In the genomic region with DNA sequence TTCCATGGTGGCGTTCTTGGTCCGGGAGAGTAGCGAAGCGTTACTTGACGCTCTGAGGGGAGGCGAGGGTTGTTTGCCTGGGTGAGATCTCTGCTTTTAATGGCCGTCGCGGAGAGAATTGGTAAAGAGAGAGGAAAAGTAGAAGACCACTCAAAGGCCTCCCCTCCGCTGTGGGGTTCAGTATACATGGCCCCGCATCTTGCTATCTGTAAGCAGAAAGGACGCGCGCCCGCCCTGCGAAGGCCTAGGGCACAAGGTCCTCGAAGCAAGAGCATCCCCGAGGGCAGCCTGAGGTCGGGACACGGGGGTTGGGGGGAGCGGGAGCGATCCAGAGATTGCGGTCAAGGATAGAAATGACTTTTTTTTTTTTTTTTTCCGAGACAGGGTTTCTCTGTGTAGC, we compare ENCODE assay signal across 8 mouse cellular contexts. TPM values are rescaled to one million over a fixed set of nuclear protein-coding genes. Genes with fewer than 3 reads are reported as not detected.
DNase-seq lines count a peak whose midpoint lies in the region; ATAC-seq and TF ChIP-seq lines count a peak whose summit lies in the region.

No protein-coding gene starts in this region.

- H3K9me3 ChIP-seq in heart, postnatal 0 days (replicated peaks; ENCODE audit: control insufficient read depth, low read length) = no peaks in the 10 kb centered on the region
- no peaks in the 10 kb centered on the region for H3K9me3 ChIP-seq in liver, embryonic 13.5 days (replicated peaks)
- no peaks in the 10 kb centered on the region for H3K9me3 ChIP-seq in stomach, embryonic 16.5 days (replicated peaks; ENCODE audit: control insufficient read depth, low read length)

- H3K27me3 ChIP-seq in heart, postnatal 0 days (ENCODE audit: control insufficient read depth, insufficient read depth, low read length) = no peaks in the 10 kb centered on the region
- 0 out of 2 replicates have a peak, but pooled peaks cover 6% of the 10 kb centered on the region for H3K27me3 ChIP-seq in liver, embryonic 13.5 days
- no peaks in the 10 kb centered on the region for H3K27me3 ChIP-seq in stomach, embryonic 16.5 days (ENCODE audit: control insufficient read depth, insufficient read depth, low read length)

- no peak overlapping the region for H3K27ac ChIP-seq in heart, postnatal 0 days (ENCODE audit: low read depth)
- no peak overlapping the region for H3K27ac ChIP-seq in liver, embryonic 13.5 days
- H3K27ac ChIP-seq in stomach, embryonic 16.5 days (ENCODE audit: low read length) = no peak overlapping the region

- no peak overlapping the region for H3K9ac ChIP-seq in heart, postnatal 0 days (replicated peaks; ENCODE audit: low read depth, low read length)
- no peak overlapping the region for H3K9ac ChIP-seq in liver, embryonic 13.5 days
- H3K9ac ChIP-seq in stomach, embryonic 16.5 days (ENCODE audit: low read length) = 0 out of 2 replicates have a peak overlapping the region, but pooled peaks have one; percentile 36

- 70% methylated on average over 24 of the region's 24 CpGs for WGBS in heart, postnatal 0 days
- 66% methylated on average over 24 of the region's 24 CpGs for WGBS in liver, embryonic 13.5 days (ENCODE audit: insufficient replicate concordance)
- 73% methylated on average over 24 of the region's 24 CpGs for WGBS in stomach, embryonic 16.5 days

- H3K36me3 ChIP-seq in heart, postnatal 0 days (replicated peaks; ENCODE audit: control insufficient read depth, insufficient read depth, low read length) = peaks cover 13% of the 10 kb centered on the region
- peaks cover 17% of the 10 kb centered on the region for H3K36me3 ChIP-seq in liver, embryonic 13.5 days
- H3K36me3 ChIP-seq in stomach, embryonic 16.5 days (ENCODE audit: control insufficient read depth, insufficient read depth, low read length) = 0 out of 2 replicates have a peak, but pooled peaks cover under 1% of the 10 kb centered on the region

- ATAC-seq in heart, postnatal 0 days (ENCODE audit: insufficient read depth, low read depth) = no peak
- no peak for ATAC-seq in liver, embryonic 13.5 days (ENCODE audit: low read depth)
- ATAC-seq in stomach, embryonic 16.5 days (ENCODE audit: insufficient read depth, low FRiP score) = no peak

- TF ChIP-seq EP300 in heart, postnatal 0 days (IDR thresholded peaks at IDR 0.05; ENCODE audit: low read depth) = no peak

- 0 out of 2 replicates have a peak overlapping the region, but pooled peaks have one; percentile 50 for H3K4me3 ChIP-seq in heart, postnatal 0 days (ENCODE audit: low read depth, low read length)
- 0 out of 2 replicates have a peak overlapping the region, but pooled peaks have one; percentile 84 for H3K4me3 ChIP-seq in liver, embryonic 13.5 days (replicated peaks)
- H3K4me3 ChIP-seq in stomach, embryonic 16.5 days (replicated peaks; ENCODE audit: low read length) = peak overlapping the region; percentile 51

- peak; percentile 20 for DNase-seq in gastrocnemius, postnatal 10 days
- no peak for DNase-seq in gastrocnemius, adult 18-20 months (ENCODE audit: low spot score)
- peak; percentile 29 to 36 for DNase-seq in spleen, adult 18-20 months
- DNase-seq in spleen, adult 12 weeks (ENCODE audit: low spot score) = no peak
- DNase-seq in heart, postnatal 0 days (ENCODE audit: low spot score) = no peak
- DNase-seq in liver, embryonic 13.5 days = no peak
- no peak for DNase-seq in frontal cortex, postnatal 36 days (ENCODE audit: low spot score in 2 of 2)

- no peak for TF ChIP-seq CTCF in heart, postnatal 0 days (IDR thresholded peaks at IDR 0.05; ENCODE audit: low read depth)

- peaks cover 26% of the 10 kb centered on the region for H3K4me1 ChIP-seq in heart, postnatal 0 days (ENCODE audit: control insufficient read depth, insufficient read depth)
- H3K4me1 ChIP-seq in liver, embryonic 13.5 days (replicated peaks) = peaks cover 30% of the 10 kb centered on the region
- peaks cover 21% of the 10 kb centered on the region for H3K4me1 ChIP-seq in stomach, embryonic 16.5 days (ENCODE audit: control insufficient read depth, insufficient read depth, low read length)

- H3K4me2 ChIP-seq in heart, postnatal 0 days (ENCODE audit: low read depth, low read length) = peak overlapping the region; percentile 68
- H3K4me2 ChIP-seq in liver, embryonic 13.5 days = peak overlapping the region; percentile 99
- peak overlapping the region; percentile 74 for H3K4me2 ChIP-seq in stomach, embryonic 16.5 days (ENCODE audit: low read depth, low read length)

RNA-seq across cellular contexts. Expression of gene Zcwpw1, which starts 0.6 kb away (rescaled TPM):
- total RNA-seq in gastrocnemius, postnatal 10 days (2021) = 1 to 10 TPM; 2.0 to 3.1 TPM
- under 1 TPM; 0.14 to 0.26 TPM for total RNA-seq in gastrocnemius, adult 18-20 months (2021)
- total RNA-seq in heart, postnatal 0 days (2014; rRNA removed; ENCODE audit: low replicate concordance) = 1.4 and 8.7 TPM in 2 replicates
- polyA plus RNA-seq in heart, postnatal 0 days (2015; fragmentation: Nextera tagmentation; extraction: Ambion mirVana) = 2.2 and 3.6 TPM in 2 replicates
- 3.5 and 4.8 TPM in 2 replicates for polyA plus RNA-seq in liver, embryonic 13.5 days (2015; fragmentation: Nextera tagmentation; extraction: Ambion mirVana)
- 15.4 and 18.0 TPM in 2 replicates for polyA plus RNA-seq in stomach, embryonic 16.5 days (2015; fragmentation: Nextera tagmentation; extraction: Ambion mirVana)

RNA-seq across cellular contexts. Expression of gene Mepce, which starts 0.7 kb away (rescaled TPM):
- 10 to 100 TPM; 22.4 to 22.8 TPM for total RNA-seq in gastrocnemius, postnatal 10 days (2021)
- total RNA-seq in gastrocnemius, adult 18-20 months (2021) = 10 to 100 TPM; 24.1 to 26.1 TPM
- total RNA-seq in heart, postnatal 0 days (2014; rRNA removed; ENCODE audit: low replicate concordance) = 18.0 and 19.6 TPM in 2 replicates
- polyA plus RNA-seq in heart, postnatal 0 days (2015; fragmentation: Nextera tagmentation; extraction: Ambion mirVana) = 5.0 and 5.4 TPM in 2 replicates
- 4.5 and 4.9 TPM in 2 replicates for polyA plus RNA-seq in liver, embryonic 13.5 days (2015; fragmentation: Nextera tagmentation; extraction: Ambion mirVana)
- polyA plus RNA-seq in stomach, embryonic 16.5 days (2015; fragmentation: Nextera tagmentation; extraction: Ambion mirVana) = 7.4 and 8.2 TPM in 2 replicates

RNA-seq across cellular contexts. Expression of gene Ppp1r35, which starts 9.5 kb away (rescaled TPM):
- 10 to 100 TPM in 1 of 2 experiments, 1 to 10 TPM in 1; 9.8 to 13.5 TPM for total RNA-seq in gastrocnemius, postnatal 10 days (2021)
- 1 to 10 TPM; 6.2 to 7.7 TPM for total RNA-seq in gastrocnemius, adult 18-20 months (2021)
- total RNA-seq in heart, postnatal 0 days (2014; rRNA removed; ENCODE audit: low replicate concordance) = 24.0 and 24.5 TPM in 2 replicates
- 10.4 and 15.4 TPM in 2 replicates for polyA plus RNA-seq in heart, postnatal 0 days (2015; fragmentation: Nextera tagmentation; extraction: Ambion mirVana)
- polyA plus RNA-seq in liver, embryonic 13.5 days (2015; fragmentation: Nextera tagmentation; extraction: Ambion mirVana) = 17.8 and 20.1 TPM in 2 replicates
- 9.4 and 17.0 TPM in 2 replicates for polyA plus RNA-seq in stomach, embryonic 16.5 days (2015; fragmentation: Nextera tagmentation; extraction: Ambion mirVana)

RNA-seq across cellular contexts. Expression of gene Tsc22d4, which starts 42.6 kb away (rescaled TPM):
- total RNA-seq in gastrocnemius, postnatal 10 days (2021) = 100 to 1,000 TPM; 189 to 203 TPM
- 10 to 100 TPM; 53.0 to 68.0 TPM for total RNA-seq in gastrocnemius, adult 18-20 months (2021)
- total RNA-seq in heart, postnatal 0 days (2014; rRNA removed; ENCODE audit: low replicate concordance) = 167 and 192 TPM in 2 replicates
- polyA plus RNA-seq in heart, postnatal 0 days (2015; fragmentation: Nextera tagmentation; extraction: Ambion mirVana) = 221 and 232 TPM in 2 replicates
- 66.8 and 69.1 TPM in 2 replicates for polyA plus RNA-seq in liver, embryonic 13.5 days (2015; fragmentation: Nextera tagmentation; extraction: Ambion mirVana)
- polyA plus RNA-seq in stomach, embryonic 16.5 days (2015; fragmentation: Nextera tagmentation; extraction: Ambion mirVana) = 115 and 119 TPM in 2 replicates

RNA-seq across cellular contexts. Expression of gene Nyap1, which starts 46.8 kb away (rescaled TPM):
- total RNA-seq in gastrocnemius, postnatal 10 days (2021) = under 1 TPM; 0.45 to 0.75 TPM
- total RNA-seq in gastrocnemius, adult 18-20 months (2021) = under 1 TPM; 0.21 to 0.28 TPM
- 1.3 and 5.8 TPM in 2 replicates for total RNA-seq in heart, postnatal 0 days (2014; rRNA removed; ENCODE audit: low replicate concordance)
- 0.56 and 0.65 TPM in 2 replicates for polyA plus RNA-seq in heart, postnatal 0 days (2015; fragmentation: Nextera tagmentation; extraction: Ambion mirVana)
- polyA plus RNA-seq in liver, embryonic 13.5 days (2015; fragmentation: Nextera tagmentation; extraction: Ambion mirVana) = 0.17 and 0.19 TPM in 2 replicates
- 2.7 and 3.1 TPM in 2 replicates for polyA plus RNA-seq in stomach, embryonic 16.5 days (2015; fragmentation: Nextera tagmentation; extraction: Ambion mirVana)

Comparison
In these comparisons a context has a peak if more than half of its experiments do, and no peak if none do; other contexts are left out.
1. DNase-seq: peak in gastrocnemius, postnatal 10 days (single experiment) and spleen, adult 18-20 months (2 of 2); none in gastrocnemius, adult 18-20 months (single experiment), spleen, adult 12 weeks (single experiment), heart, postnatal 0 days (single experiment), liver, embryonic 13.5 days (single experiment) and frontal cortex, postnatal 36 days (0 of 2).
2. Peak in every context shown above with its lines, with median percentiles within 50 percentile points of each other: H3K4me2 ChIP-seq and H3K4me3 ChIP-seq.